Mouse (Mus musculus): ENCODE measurements around the gene Patj.
A peak's percentile ranks its signal among the peaks of the same experiment; 100 is the strongest.
"Not testable (repeated sequence)": the region's sequence is repeated elsewhere in the genome, so short reads cannot be mapped to it uniquely, and the experiment has no call there.

Patj gene

DNA sequence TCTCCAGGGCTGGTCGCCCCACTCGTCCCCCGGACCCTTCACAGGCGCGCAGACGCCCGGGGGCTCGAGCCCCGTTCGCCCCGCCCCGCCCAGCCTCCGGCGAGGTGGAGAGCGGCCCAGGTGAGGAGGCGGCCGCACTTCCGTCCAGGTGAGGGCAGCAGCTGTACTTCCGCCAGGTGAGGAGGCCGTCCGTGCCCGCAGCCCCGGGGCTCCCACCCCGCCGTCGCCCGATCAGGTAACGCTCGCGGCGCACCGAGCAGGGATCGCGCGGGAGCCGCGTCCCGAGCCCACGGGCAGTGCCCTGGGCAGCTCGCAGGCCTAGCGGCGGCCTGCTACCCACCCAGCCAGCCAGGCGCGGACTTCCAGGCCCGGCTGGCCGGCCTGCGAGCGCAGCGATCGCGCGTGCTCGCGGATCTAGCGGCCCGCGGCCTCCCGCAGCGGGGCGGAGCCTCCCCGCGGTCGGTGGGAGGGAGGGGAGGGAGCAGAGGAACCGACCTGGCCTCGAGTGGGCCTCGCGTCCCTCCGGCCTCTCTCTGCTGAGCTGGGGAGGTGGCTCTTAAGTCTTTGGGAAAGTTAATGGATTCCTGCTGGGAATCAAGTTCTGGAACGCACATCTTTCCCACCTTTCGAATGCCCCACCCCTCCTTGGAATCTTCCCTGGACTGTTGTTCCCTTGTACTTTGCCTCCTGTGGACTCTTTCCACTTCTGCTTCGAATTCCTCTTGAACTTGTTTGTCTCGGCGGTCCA lies at the start of gene Patj:
Patj (plus strand) TSS at position 96 of the 748 bp plus-strand sequence.
- DNase-seq (ENCODE audit: low read depth, low spot score) = peak; percentile 42

DNA sequence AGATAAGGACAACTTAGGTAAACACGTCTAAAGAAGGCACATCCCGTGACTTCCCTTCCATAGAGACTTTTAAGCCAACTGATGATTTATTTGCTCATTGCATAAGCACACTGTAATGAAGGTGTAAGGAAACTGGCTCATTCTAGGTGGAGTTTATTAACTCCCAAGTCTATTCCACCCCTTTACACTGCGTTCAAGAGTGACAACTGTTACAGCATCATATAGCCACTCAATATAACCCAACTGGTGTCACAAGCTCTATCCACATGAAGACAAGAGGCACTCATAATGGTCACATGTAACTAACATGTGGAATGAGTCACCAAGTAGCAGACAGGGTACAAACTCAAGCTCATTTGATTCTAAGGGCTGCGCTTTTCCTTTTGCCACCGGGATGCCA lies 47.0 kb upstream of the Patj start:
- no peak for DNase-seq (ENCODE audit: low read depth, low spot score)

DNA sequence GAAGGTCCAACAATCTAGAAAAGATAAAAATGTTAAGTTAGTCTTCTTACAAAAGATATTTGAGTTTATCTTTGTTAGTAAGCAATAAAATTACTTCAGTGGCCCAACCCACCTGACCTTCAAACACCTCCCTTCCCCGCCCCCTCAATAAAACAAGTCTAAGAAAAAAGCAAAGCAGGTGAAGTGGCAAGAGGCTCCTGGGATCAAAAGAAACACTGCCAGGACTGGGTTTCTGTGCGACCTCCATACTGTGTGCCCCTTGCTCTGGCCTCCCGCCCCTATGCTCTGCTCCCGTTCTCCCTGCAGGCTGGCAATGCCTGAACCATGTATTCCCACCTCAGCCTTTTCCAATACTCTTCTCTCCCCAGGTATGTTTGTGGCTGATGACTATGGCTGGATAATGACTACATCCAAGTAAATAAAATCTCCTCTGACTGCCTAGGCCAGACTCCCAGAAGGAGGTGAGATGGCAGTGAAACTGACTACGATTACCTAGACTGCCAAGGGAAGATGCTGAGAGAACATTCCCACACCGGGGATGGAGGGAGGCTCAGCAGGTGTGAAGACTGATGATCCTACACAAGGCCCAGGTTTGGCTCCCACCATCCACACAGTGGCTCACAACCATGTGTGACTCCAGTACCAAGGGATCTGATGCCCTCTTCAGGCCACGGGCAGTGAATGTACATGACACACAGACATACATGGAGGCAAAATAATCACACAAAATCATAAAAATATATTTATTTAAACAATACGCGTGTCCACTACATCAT lies 37.4 kb upstream of the Patj start:
- DNase-seq (ENCODE audit: low read depth, low spot score) = no peak

DNA sequence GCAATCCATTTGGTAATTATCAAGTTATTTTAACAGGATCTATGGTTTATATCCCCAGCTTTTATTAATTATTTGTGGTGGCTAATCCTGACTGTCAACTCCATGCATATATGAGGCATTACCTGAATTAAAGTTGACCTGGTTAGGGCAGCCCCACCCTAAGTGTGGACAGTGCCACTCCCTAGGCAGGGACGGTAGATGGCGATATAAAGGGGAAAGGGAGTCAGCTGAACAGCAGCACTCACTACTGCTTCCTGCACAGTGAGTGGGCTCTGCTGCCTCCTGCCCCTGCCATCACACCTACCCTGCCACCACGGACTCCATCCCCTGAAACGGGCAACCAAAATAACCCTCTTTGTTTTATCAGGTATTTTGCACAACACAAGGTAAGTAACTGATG lies 20.2 kb upstream of the Patj start:
- DNase-seq (ENCODE audit: low read depth, low spot score) = no peak

DNA sequence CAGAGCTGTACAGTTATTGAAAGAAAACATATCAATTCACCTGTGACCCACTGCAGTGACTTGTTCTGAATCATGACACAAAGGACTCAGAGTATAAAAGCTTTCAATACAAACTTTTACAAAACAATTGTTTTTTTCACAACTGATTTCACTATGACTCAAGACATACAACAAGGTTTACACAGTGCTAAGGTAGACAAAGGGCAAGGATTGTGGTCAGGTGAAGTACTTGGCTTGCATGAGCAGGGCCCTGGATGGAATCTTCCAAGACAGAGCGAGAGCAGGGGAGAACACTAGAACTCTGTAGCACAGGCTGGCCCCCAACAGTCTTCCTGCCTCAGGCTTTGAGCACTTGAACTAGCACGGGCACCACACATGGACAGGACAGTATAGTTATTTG lies 18.6 kb upstream of the Patj start:
- no peak for DNase-seq (ENCODE audit: low read depth, low spot score)

DNA sequence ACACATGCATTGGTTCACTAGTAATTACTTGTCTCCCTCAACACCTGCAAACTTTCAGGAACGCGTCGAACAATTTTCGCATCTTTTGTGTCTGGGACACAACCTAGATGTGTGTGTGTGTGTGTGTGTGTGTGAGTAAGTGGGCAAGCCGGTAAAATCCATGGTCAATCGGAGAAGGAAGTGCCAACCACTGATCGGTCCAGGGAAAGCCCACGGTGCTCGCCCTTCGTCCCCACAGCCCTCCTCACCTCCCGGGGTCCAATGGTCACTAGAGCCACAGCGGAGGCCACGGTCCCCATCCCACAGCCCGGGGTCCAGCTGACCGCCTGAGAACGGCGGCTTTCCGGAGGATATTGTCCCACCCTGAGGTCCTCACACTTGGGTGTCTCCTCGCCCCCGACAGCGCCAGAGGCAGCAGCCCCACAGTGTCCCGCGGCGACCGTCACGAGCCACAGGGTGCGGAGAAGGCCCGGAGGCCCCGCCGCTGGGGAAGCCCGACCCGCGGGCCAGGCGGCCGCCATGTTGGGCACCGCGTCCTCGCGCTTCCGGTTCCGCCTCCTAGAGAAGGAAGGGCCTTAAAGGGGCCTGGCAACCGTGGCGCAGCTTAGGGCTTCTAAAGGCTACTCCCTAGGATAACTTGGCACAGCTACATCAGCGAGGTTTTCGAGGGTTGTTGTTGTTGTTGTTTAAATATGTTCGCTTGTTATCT lies 12.7 kb upstream of the Patj start, which contains the start of gene Tm2d1:
Tm2d1 (minus strand) TSS at position 591 of the 709 bp plus-strand sequence.
- peak; percentile 66 for DNase-seq (ENCODE audit: low read depth, low spot score)

DNA sequence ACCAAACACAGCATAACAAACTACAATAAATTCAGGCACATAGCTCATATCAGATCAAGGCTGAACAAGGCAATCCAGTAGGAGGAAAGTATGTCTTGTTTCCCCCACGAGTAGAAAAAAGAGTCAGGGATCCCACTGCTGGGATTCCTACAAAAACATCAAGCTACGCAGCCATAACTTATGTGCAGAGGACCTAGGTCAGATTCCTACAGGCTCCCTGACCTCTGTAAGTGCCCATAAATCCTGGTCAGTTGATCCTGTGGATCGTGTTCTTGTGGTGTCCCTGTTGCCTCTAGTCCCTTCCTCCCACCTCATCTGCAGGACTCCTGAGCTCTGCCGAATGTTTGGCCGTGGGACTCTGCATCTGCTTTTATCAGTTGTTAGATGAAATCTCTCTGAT lies 10.5 kb upstream of the Patj start:
- no peak for DNase-seq (ENCODE audit: low read depth, low spot score)

DNA sequence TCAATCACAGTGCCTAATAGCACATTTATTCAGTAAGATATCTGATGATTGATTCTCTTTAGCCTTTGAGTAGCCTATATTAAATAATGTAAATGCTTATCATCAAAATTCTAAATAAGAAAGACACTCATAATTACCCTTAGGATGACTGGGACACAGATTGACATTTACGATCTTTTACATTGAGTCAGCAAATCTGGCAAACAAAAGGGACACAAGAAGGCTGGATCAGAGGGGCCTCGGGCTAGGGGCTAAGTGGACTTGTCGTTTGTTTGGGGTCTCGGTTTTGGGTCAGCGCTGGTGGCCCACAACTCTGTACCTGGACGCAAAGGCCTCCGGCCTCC lies 267 bp upstream of the Patj start:
- DNase-seq (ENCODE audit: low read depth, low spot score) = no peak

DNA sequence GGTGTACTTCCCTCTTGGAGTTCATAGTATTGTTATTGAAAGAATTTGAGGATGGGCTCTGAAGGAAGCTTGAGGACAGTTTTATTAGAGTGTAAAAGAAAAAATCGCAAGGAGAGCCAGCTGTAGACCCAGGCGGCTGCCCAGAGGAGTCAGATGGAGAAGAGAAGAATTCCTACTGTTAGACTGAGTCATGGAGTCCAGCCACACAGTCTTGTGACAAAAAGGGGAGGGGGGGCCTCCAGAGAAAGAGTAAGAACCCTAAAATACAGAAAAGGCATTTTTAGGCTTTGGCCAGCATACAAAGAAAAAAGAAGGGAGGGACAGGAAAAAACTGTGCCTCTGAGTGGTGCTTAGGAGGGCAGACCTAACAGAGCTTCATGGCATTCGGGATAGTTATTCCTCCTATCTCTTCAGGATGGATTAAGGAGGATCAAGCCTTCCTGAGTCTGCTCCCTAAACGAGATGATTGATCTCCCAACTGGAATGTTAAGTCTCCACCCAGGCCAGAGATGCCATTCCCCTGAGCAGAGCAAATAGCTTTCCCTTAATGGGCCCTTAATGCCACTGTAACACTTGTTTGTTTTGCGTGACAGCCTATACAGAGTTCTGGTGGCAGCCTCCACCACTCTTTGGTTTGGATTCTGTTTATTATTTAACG lies 5.5 kb downstream of the Patj start:
- DNase-seq (ENCODE audit: low read depth, low spot score) = no peak

DNA sequence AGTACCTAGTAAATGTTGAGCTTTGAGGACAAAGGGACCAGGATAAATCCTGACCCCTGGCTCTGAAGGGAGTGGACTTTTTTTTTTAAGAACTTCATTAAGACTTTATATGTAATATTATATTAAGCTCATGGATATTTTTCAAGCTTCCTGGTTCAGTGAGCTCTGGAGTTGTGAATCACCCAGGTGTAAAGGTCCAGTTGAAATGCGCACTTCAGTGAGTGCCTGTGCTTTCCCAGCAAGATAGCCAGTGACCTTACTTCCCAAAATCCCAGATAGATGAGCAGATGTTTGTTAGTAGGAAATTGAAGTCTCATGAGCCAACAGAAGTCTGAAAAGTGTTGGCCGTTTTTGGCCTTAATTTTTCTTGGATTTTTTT lies 6.0 kb downstream of the Patj start:
- DNase-seq (ENCODE audit: low read depth, low spot score) = no peak

DNA sequence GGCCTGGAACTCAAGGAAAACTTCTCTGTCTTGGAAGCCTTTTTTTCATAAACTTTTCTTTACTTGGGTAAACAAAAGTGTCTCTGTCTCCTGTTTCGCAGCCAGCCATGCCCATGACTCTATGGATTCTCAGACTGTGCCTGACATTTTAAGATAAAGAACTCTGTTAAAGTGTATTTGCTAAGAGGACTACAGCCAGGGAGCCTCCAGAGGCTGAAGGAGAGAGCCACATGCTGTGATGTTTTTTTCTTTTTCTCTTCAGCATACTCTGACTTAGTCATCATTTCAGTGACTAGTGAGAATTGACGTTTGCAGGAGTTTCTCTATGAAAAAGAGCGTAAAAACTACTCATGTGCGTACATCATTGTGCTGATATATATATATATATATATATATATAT lies 7.9 kb downstream of the Patj start:
- DNase-seq (ENCODE audit: low read depth, low spot score) = no peak

DNA sequence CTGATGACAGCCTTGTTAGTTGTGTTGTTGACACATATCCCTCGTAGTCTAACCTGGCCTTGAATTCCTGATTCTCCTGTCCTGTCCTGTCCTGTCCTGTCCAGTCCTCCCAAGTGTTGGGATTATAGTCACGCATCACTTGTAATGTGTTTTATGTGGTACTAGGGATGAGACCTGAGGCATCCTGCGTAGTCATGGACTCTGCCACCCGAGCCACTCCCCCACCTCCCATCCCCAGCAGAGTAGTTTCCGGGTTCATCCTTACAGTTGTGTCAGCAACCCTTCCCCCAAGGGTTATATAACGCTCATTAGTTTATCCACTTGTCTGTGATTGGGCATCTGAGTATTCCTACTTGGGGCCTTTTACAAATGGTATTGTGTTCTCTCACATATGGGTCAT lies 8.8 kb downstream of the Patj start:
- DNase-seq (ENCODE audit: low read depth, low spot score) = no peak

DNA sequence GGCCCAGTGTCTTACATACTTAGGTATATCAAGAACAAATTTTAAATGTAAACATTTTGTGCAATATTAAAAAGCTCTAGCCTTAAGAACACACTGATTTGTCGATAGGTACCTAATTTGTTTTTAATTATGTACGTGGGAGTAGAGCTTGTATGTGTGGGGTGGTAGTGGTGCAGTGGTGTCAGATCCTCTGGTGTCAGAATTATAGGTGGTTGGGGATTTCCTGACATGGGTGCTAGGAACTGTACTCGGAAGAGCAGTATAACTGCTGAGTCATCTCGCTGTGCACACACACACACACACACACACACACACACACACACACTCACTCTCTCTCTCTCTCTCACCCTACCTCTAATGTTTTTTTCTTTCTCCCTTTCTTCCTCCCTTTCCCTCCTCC lies 12.9 kb downstream of the Patj start:
- no peak for DNase-seq (ENCODE audit: low read depth, low spot score)

DNA sequence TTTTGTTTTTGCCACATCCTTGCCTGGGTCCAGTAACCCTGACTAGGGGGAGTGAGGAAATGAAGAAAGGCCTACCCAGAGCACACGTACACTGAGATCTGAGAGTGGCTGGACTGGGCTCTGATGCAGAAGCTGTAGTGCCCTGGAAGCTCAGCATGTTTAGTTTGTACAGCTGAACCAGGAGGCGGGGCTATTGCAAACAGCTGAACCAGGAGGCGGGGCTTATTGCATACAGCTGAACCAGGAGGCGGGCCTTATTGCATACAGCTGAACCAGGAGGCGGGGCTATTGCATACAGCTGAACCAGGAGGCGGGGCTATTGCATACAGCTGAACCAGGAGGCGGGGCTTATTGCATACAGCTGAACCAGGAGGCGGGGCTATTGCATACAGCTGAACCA lies 19.6 kb downstream of the Patj start:
- not testable (repeated sequence) for DNase-seq (ENCODE audit: low read depth, low spot score)

DNA sequence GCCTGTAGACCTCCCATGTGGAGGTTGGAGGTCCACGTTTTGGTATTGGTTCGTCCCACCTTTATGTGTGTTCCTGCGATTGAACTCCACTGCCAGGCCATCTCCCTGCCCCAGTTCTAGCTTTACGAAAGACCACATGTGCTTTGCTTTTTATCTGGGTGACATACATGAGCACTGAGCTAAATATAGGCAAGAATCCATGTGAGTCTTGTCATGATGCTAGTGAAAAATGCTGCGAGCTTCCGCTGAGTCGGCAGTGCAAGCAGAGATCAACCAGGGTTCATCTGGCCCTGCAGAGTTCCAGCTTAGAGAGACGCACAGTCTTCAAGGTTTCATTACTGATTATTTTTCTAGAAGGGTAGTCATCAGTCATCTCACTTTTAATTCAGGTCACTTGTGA lies 32.8 kb downstream of the Patj start:
- no peak for DNase-seq (ENCODE audit: low read depth, low spot score)

DNA sequence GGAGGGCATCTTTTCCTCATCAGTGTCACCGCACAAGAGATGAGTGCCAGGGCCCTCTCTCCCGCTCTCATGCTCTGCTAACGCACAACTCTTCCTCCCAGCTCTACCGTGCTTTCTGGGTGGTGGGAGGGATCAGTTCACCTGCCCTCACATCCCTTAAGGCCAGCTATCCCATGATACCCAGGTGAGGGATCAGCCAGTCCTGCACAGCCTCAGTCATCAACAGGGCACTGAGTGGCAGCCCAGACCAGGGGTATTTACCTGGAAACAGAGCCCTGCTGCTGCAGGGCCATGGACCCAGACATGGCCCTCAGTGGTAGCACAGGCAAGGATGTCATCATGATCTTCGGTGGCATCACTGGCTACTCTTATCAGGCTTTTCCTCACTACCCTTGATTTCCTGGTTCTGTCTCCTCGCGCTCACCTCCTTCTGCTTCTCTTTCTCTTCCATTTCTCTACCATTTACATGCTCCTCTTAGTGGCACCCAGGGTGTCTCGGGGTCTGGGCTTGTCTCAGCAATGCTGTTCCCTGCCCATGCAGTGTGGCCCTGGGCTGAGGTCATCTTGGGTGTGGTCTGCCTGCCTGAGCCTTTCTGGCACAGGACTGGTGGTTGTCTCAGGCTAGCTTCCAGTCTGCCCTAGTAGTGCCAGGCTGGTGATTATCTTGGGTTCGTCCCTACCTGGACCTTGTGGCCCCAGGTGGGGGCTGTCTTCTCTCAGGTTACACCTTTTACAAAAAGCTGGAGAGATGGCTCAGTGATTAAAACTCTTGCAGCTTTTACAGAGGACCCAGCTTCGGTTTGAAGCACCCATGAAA lies 40.3 kb downstream of the Patj start:
- no peak for DNase-seq (ENCODE audit: low read depth, low spot score)

DNA sequence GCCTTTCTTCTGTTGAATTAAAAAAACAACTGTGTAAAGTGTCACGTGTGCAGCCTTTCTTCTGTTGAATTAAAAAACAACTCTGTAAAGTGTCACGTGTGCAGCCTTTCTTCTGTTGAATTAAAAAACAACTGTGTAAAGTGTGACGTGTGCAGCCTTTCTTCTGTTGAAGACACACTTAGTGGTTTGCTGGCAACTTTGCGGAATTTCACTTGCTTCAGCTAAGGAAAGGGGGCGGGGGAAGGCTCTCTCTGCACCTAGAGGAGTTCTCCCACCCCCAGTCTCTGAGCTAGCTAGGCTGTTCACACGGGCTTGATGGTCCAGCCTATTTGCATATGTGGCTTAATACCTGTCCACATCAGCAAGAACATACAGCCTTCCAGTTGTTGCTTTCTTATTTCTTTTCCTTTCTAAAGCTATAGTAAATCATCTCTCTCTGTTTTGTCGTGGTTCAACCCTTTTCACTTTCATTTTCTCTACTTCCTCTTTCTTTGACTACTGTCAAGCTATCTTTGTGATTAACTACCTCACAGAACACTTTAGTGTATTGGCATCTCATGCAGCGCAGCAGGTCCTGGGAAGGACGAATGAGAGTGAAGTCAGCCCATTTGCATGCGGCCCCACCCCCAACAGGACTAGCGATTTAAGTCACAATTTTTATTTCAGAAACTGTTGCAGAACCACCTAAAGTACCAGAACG lies 41.2 kb downstream of the Patj start:
- DNase-seq (ENCODE audit: low read depth, low spot score) = no peak

DNA sequence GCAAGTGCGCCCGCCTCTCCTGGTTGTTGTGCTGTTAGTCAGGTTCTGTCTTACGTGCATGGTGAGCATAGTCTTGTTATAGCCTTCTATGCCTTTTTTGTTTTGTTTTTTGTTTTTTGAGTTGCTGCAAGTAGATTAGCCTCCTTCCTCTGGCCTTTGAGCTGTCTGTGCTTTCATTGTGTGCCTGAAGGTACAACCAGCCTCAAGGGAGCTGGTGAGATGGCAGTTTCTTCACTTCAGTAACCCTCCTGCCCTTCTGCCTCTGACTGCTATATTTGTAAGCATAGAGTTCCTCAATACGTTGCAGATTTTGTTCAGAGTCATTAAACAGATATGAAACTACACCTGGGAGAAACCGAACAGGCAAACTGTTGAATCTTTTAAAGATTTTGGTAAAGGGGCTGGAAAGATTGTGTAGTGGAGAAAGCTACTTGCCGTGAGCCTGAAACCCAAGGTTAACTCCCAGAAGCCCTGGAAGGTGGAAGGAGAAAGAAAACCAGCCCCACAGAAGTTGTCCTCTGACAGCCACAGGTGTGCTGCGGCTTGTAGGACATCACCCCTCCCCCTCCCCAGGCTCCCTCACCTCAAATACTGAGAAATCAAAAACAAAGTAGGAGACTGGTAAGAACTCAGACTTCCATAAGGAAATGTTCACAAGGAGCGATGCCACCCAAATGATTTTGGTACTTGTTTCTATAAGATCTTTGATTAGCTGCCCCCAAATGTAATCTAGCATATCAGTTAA lies 43.8 kb downstream of the Patj start:
- no peak for DNase-seq (ENCODE audit: low read depth, low spot score)

DNA sequence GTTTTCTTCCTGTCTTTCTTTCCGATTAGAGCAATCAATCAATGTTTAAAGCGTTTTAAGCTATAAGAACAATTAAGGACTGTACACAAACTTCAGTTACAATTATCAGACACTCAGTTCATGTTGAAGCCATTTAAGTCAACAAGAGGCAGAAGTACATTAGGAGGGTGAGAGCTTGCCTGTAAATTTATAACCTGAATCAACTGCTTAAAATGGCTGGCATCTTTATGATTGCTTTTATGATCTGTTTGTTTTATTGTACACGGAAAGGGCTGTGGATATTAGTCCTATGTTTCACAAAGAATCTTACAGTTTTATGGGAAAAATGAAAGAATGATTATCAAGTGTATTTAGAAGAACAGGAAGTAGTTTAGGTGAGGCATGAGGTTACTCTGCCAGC lies 45.7 kb downstream of the Patj start:
- DNase-seq (ENCODE audit: low read depth, low spot score) = no peak

All from embryo, embryonic 11.5 days (tissue).